Mouse (Mus musculus) gastrocnemius, adult 18-20 months (tissue): Measurements from ENCODE around the gene Cdkn1b. TPM values are rescaled to one million over a fixed set of nuclear protein-coding genes. Genes with fewer than 3 reads are reported as not detected.

Experiments
- DNase-seq: peaks from one replicate; pipeline ENCODE4 v3.0.0; 2021; ENCODE audit warnings: low spot score
- total RNA-seq, 2 experiments: library from RNA; stranded (reverse); gene quantifications; 2 replicates each; pipeline ENCODE4 v1.2.3; 2021

Cdkn1b gene
- total RNA-seq, 2 experiments from 2014 or later: 32.2 to 34.1 TPM

DNA sequence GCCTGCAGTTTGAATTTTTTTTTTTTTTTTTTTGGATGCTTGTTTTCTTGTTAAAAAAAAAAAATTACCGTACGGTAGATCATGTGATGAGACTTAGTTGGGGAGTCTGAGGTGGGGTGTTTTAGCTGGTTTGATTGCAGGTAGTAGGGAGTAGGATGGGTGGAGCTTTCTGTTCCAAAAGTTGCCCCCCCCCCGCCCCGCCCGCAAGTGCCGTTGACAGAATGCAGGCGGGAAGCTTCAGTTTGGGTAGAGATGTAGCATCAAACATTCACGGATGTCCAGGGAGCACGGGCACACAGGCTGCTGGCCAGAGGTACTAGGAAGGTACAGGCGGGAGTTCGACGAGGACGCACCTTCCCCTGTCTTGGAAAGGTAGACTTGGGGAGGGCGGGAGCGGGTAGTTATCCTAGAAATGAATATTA is 8.7 kb downstream of the Cdkn1b start:
- DNase-seq: no peak

DNA sequence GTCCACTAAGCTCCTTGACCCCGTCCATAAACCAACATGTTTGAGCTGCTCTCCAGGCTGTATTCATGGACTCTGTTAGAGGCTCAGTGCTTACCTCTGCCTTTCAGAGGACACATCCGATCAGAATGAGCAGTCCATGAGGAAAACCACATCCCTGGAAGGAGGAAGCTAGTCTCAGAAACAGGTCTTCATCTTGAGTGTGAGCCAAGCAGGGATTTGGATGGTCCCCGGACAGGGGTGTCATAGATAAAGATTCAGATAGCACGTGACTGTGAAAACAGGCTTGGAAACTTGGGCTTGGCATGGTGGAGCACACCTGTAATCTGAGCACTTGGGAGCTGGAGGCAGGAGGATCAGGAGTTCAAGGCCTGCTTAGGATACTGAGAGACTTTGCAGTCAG is 9.7 kb downstream of the Cdkn1b start:
- DNase-seq: no peak

DNA sequence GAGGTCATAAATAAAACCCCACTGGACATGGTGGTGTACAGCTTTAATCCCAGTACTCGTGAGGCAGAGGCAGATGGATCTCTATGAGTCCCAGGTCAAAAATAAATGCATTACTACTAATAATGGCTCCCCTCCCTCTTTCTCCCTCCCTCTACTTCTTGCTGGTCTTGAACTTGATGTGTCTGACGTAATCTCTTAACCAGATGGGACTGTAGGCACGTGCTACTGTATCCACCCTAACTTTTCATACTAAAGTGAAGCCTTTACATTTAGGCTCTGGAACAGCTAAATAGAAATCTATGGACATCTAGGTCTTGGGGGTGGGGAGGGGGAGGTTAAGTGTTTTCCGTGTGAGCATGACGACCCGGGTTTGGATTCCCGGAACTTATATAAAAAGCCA is 10.2 kb downstream of the Cdkn1b start:
- DNase-seq: no peak

DNA sequence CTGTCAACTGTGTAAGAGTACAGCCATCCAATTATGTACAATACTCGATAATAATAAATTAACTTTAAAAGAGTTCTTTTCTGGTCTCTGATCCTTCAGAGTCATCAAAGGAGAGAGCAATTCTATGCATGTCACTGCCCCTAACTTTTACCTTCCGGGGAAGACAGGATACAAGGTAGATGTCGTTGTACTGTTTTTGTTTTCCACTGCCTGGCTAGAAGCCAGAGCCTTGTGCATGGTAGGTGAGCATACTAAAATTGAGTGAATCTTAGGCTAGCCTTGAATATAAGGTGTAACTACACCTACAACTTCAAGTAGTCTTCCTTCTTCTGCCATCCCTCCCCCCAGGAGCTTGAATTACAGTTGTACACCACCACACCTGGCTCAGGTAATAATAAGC is 10.9 kb downstream of the Cdkn1b start:
- no peak for DNase-seq

DNA sequence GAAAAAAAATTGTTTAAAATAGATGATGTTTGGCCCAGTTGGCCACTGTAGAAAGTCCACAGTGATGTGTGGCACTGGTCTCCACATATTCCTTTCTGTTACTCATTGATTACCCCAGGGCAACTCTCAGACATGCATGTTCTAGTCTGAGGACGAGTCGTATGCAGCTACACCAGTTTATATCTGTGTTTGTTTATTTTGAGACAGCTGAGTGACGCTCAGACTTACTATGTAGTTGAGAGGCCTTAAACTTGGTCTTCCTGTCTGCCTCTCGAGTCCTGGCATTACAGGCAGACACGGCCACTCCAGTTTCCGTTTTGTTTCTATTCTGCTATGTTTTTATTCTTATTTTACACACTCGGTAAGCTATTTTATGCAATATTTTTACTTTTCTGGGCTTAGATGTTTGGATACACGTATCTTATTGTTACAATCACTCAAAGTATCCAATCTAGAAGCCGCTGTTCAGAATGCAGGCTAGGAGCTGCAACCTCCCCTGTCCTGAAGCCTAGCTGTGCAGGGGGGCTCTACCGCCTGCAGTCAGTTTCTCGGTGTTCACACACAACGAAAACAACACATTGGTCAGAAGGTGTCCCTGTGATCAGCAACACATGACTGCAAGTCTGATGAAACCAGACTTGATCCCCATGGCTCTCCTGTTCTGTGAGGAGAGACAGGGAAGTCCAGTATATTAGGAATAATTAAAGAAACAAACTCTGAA is 12.4 kb downstream of the Cdkn1b start:
- no peak for DNase-seq

DNA sequence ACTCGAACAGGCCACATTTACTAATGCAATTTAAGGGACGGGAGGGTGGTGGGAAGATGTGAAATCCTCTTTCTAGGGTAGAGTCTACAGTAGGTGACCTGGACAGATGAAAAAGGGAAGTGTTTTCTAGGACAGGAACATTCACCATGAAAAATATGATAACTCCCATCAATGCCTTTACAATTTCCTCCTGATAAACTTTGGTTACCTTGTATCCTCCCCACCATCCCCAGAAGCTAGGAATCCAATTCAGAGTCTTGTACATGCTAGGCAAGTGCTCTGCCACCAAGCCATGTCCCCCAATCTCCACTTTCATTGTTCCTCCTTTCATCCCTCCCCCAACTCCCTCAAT is 13.0 kb downstream of the Cdkn1b start:
- no peak for DNase-seq

DNA sequence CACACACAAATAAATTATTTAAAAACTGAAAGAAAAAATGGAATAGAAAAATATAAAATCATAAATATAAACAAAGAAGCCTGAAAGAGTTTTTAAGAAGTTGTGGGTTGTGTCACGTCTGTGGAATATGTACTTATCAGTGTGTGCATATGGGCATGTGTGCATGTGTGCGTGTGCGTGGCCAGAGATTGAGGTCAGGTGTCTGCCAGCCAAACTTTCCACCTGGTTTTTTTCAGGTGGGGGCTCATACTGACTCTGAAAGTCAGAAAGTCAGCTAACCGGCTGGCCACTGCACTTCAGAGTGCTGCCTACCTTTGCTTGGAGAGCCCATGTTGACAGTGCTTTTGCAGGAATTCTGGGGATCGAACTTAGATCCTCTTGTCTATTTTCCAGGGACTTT is 14.1 kb downstream of the Cdkn1b start:
- DNase-seq: no peak

DNA sequence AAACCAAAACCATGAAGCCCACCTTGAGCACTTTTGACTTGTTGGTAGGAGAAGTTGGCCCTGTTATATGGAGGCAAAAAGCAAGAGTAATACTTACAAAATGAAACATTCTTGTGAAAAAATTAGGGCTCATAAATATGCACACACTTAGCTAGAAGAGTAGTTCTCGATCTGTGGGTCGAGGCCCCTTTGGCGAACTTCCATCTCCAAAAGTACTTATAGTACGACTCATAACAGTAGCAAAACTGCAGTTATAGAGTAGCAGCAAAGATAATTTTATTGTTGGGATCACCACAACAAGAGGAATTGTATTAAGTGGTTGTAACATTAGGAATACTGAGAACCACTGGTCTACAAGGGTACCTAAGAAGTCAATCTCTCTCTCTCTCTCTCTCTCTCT is 19.6 kb downstream of the Cdkn1b start:
- DNase-seq: no peak

DNA sequence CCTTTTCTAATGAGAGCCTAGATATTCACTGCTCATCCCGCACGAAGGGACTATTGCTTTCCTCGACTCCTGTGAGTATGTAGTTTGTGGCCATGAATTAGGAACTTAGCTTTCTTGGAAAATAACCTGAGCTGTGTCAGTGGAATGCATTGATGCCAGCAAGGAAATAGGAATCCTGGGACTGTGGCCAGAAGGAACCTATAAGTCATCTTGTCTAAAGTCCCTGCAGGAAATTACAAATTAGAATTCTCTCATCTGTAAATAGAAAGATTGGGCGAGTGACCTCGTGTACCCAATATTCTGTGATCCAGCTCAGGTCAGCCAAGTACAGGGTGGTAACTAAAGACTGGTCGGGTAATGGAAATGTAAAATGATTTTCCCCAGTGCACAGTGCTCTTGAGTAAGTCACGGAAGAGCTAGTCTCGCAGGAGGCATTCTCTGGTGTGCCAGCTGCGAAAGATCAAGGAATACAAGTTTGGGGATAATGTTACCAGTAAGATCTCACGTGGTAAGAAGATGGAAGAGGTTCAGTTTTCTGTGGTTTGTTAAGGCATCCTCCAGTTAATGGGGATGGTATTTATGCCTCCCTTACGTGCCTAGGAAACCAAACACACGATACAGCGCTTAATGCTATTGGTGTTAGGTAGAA is 23.7 kb downstream of the Cdkn1b start:
- DNase-seq: no peak

DNA sequence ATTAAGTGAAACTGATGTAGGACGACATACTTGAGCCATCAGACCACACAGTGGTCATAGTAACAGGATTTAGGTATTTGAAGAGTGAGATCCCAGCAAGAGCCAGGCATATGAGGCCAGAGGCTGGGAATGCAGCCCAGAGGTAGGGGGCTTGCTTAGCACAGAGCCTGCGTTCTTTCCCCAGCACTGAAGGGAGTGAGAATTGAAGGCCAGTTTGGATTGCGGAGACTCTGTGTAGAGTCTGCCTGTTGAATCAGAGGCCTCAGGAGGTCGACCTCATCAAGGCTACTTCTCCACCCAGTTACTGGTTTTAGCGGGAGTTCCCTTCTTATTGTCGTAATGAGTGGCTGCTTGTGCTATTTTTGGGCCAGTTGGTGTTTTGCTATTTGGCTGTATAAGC is 25.9 kb downstream of the Cdkn1b start:
- no peak for DNase-seq

DNA sequence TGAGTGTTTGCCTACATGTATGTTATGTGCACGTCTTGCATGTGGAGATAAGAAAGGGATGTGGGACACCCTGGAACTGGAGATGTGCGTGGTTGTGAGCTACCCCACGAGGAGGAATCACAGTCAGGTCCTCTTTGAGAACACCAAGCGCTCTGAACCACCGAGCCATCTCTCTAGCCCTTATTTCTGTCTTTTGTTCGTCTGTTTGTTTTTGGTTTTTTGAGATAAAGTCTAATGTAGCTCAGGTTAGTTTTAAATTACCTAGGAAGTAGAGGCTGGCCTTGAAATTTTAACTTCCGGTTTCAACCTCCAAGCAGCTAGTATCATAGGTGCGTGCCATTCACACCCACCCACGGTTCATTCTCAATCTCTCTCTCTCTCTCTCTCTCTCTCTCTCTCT is 26.7 kb downstream of the Cdkn1b start:
- no peak for DNase-seq

DNA sequence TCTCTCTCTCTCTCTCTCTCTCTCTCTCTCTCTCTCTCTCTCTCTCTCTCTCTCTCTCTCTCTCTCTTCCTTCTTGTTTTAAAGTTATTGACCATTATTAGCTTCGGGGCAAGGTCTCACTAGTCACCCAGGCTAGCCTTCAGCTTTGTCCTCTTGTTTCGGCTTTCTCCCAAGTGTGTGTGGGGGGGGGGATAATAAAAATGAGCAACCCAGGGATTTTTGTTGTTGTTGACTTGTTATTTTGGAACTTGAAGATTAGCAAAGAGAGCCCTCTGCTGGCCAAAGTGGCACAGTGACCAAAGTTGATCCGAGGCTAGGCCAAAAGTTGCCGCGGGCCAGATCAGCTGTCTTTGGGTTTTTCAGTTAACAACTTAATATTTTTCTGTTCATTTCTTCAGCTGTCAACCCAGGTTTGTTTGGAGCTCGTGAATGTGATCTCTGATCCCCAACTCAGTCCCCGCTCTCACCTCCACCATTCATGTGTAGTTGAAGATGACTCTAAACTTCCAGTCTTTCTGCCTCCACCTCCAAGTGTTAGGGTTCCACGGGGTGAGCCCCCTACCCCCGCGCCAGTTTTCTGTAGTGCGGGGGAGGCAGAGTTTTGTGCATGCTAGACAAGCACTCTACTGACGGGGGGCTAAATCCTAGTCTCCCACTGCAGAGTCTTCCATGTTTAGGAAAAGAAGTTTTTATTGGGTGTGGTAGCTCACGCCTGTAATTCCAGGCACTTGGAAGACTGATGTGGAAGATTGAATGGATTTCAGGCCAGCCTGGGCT is 27.3 kb downstream of the Cdkn1b start:
- DNase-seq: peak; percentile 73

DNA sequence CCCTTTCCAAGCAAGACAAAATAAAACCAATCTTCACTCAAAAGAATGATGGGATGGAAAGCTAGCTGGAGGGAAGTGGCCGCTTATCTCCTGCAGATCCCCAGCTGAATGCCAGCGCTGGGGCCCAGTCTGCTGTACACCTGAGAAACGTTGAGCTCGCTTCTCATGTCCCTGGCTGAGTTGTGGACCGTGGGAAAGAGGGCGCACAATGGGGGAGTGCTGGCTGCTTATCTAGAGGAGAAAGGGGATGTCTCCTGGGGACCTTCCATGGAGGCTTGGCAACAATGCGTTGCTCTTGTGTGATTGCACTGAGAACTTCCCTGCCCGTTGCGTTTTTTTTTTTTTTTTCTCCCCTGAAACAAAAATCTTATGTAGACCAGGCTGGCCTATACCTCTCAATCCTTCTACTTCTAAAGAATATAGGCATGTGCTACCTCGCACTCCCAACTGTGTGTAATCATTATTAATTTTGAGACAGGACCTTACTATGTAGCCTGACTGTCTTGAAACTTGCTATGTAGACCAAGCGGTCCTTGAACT is 28.4 kb downstream of the Cdkn1b start:
- DNase-seq: no peak

DNA sequence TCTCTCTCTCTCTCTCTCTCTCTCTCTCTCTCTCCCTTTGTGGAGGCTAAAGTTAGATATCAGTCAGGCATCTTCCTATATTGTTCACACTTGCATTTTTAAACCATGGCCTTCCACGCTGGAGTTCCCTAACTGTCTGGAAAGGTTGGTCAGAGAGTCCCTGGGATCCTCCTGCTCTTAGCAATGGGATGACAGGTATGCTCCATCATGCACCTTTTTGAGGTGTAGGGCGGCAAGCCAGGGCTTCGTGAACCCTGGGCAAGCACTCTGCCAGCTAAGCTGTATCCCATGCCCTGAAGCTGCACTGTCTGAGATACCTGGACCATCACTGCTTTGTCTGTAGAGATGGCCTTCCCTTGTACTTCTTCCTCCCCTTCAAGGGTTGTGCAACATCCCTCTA is 29.0 kb downstream of the Cdkn1b start:
- DNase-seq: no peak

DNA sequence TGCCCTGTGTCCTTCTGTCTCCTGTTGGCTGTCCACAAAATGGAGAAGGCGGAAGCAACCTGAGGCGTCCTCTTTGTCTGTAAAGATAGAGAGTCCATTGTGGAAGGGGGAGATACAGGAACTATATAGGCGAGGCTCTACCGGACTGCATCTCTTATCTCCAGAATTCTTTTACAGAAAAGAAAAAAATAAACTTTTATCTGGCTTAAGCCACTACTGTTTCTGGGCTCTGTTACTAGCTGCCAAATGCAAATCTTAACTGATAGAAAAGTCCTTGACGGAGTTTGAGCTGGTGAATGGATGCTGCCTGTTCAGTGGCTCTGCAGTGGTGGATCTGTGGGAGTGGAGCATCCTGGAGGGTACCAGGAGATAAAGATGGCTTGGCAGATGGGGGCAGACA is 31.2 kb downstream of the Cdkn1b start:
- DNase-seq: no peak

DNA sequence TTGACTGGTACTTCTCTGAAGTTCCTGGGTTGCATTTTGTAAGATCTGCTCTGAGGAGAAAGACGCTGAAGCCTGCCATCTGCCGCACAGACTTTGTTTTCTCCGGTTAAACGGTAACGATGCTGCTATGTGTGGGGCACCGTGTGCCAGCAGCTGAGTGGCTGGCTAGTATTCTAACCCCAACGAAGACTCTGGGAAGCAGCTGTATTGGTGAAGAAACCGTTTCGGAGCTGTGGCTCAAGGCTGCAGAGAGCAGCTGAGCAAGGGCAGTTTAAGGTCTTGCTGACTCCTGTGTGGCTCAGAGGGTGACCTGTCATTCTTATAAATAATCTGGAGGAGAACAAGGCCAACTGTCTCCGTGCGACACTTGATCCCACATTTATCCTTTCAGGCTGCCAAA is 33.8 kb downstream of the Cdkn1b start:
- no peak for DNase-seq

DNA sequence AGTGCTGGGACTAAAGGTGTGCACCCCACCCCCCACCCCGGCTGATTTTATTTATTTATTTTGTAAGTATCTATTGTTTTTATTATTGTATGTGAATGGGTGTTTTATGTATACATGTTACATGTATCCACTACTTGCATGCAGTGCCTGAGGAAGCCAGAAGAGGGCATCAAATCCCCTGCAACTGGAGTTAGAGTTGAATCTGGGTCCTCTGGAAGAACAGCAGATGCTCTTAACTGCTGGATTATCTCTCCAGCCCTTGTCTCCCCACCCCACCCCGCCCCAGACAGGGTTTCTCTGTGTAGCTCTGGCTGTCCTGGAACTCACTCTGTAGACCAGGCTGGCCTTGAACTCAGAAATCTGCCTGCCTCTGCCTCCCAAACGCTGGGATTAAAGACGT is 36.2 kb downstream of the Cdkn1b start:
- DNase-seq: no peak

DNA sequence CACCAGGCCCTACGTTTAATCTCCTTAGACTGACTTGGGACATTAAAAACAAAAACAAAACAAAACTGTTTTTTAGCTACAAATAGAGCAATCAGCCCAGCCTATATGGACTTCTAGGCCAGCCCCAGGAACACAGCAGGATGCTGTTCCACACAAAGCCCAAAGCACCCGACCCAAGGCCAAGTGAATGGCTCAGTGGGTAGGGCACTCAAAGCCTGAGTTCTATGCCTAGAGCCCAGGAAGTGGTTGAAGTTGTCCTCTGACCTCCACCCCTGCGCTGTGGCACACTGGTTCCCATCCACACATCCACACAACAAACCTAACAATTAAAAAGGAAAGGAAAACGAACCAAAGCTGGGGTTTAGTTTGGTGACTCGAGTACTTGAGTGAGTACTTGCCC is 41.1 kb downstream of the Cdkn1b start:
- DNase-seq: no peak

DNA sequence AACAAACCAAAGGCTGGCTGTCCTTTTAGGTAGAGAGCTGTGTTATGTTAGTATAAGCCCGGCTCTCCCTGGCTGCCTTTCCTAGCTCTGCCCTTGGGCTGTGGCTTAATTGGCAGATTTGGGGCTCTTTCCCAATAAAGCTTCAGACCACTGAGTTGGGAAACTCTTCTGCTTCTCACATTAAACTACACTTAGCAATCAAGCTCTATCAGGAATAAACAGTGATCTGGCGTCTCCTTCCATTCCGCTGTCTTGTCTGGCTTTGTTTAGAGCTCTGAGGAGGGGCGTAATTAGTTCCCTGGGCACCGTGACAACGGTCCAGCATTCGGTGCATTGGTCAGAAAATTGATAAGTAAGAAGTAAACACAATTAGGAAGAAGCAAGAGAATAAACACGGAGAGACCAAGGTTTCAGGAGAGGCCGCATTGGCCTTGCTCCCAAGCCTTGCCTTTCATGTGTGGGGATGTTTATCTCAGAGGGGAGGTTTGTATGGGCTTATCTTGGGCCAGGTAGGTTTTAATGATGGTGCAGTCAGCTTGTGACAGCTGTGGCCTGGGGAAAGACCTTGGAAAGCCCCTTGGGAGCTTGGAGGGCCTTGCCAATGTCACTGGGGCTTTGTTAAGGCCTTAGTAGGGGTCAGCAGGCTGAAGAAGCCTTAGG is 41.8 kb downstream of the Cdkn1b start:
- no peak for DNase-seq

DNA sequence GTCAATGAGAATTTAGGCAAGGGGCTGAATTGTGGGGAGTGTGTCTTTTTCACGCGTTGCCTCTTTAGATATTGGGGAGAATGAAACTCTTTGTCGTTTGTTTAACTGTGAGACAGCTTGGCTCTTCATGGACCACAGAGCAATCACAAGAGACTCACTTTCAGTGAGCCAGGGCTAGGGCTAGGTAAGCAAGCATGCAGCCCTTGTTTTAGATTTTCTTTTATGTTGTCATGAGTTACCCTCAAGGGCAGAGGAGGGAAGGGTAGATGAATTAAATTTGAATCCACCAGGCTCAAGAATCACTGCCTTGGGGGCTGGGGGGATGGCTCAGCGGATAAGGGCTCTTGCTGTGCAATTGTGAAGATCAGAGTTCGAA is 42.3 kb downstream of the Cdkn1b start:
- DNase-seq: no peak

DNA sequence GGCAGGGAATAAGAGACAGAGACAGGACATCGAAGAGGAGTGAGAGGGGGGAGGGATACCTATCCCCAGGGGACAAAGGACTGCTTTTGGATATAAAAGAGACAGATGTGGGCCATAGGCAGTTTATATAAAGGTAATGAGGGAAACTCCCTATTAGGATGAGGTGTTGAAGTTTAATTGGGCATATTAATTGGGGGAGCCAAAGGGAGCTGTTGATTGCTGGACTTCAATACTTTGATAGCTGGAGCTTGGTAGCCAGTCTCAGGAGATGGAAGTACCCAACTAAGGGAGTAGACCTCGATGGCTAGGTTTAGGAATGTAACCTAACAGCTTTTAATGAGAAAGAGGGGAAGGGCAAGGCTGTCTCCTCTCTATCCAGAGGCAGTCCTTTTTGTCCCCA is 43.7 kb downstream of the Cdkn1b start:
- DNase-seq: no peak

DNA sequence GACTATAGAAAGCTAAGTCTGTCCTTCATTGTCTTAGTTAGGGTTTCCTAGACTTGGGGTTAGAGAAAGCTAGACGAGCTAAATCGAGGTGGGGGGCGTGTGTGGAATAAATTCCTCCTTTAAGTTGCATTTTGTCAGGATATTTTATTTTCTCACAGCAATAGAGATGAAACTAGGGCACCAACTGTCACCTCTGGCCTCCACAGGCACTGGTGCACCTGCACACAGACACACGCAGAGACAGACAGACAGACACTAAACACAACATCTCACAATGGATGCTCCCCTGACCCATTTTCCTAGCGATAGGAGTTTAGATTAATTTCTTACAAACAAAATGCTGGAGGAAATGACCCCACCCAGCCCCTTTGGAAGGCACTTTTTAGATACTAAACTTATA is 46.5 kb downstream of the Cdkn1b start:
- DNase-seq: no peak
